Mouse (Mus musculus): Measurements from ENCODE around the gene Stab1.

- TF ChIP-seq CTCF (conservative IDR thresholded peaks at IDR 0.05; ENCODE audit: insufficient read depth, insufficient read length, low read depth, low read length) (no peak), POLR2A (IDR thresholded peaks at IDR 0.05; ENCODE audit: low read depth, low read length) (no peak)
These were observed 38.8 kb upstream of the Stab1 start for GRCm38 (mm10) chr14:31207070-31207830.
